Mouse (Mus musculus): ENCODE data around the gene Cox4i2.

The Cox4i2 gene

GRCm38 (mm10) chr2:152753944-152754711 is at the start of gene Cox4i2:
Gene Cox4i2 (plus strand): TSS chr2:152754173.
- DNase-seq, result peak; percentile 67

- DNase-seq, result no peak
Observed at GRCm38 (mm10) chr2:152704256-152704605, 49.7 kb upstream of the Cox4i2 start.

- no peak for DNase-seq
Observed at GRCm38 (mm10) chr2:152704811-152705370, 49.1 kb upstream of the Cox4i2 start.

GRCm38 (mm10) chr2:152705993-152706571 is 47.9 kb upstream of the Cox4i2 start:
- DNase-seq, result no peak

GRCm38 (mm10) chr2:152707186-152707585 is 46.8 kb upstream of the Cox4i2 start:
- DNase-seq, result no peak

GRCm38 (mm10) chr2:152707627-152708026 is 46.3 kb upstream of the Cox4i2 start:
- DNase-seq, result peak; percentile 37

GRCm38 (mm10) chr2:152709066-152709465 is 44.9 kb upstream of the Cox4i2 start:
- no peak for DNase-seq

- no peak for DNase-seq
Observed at GRCm38 (mm10) chr2:152716241-152716772, 37.7 kb upstream of the Cox4i2 start.

- DNase-seq, result no peak
Observed at GRCm38 (mm10) chr2:152717652-152718051, 36.3 kb upstream of the Cox4i2 start.

GRCm38 (mm10) chr2:152718076-152718475 is 35.9 kb upstream of the Cox4i2 start:
- DNase-seq, result no peak

- peak; percentile 58 for DNase-seq
Observed at GRCm38 (mm10) chr2:152723651-152724331, 30.2 kb upstream of the Cox4i2 start.

GRCm38 (mm10) chr2:152724332-152724723 is 29.6 kb upstream of the Cox4i2 start:
- no peak for DNase-seq

GRCm38 (mm10) chr2:152725178-152725750 is 28.7 kb upstream of the Cox4i2 start:
- DNase-seq, result no peak

GRCm38 (mm10) chr2:152726213-152726612 is 27.8 kb upstream of the Cox4i2 start:
- DNase-seq, result no peak

GRCm38 (mm10) chr2:152726751-152727335 is 27.1 kb upstream of the Cox4i2 start:
- no peak for DNase-seq

- no peak for DNase-seq
Observed at GRCm38 (mm10) chr2:152727795-152728510, 26.0 kb upstream of the Cox4i2 start.

GRCm38 (mm10) chr2:152728594-152728993 is 25.4 kb upstream of the Cox4i2 start:
- DNase-seq, result no peak

GRCm38 (mm10) chr2:152729013-152729635 is 24.8 kb upstream of the Cox4i2 start:
- DNase-seq, result no peak

- no peak for DNase-seq
Observed at GRCm38 (mm10) chr2:152729636-152730020, 24.3 kb upstream of the Cox4i2 start.

GRCm38 (mm10) chr2:152733201-152733600 is 20.8 kb upstream of the Cox4i2 start:
- no peak for DNase-seq

- DNase-seq, result no peak
Observed at GRCm38 (mm10) chr2:152734501-152734900, 19.5 kb upstream of the Cox4i2 start.

GRCm38 (mm10) chr2:152734984-152735383 is 19.0 kb upstream of the Cox4i2 start:
- peak; percentile 87 for DNase-seq
